Mouse (Mus musculus) C2C12 (cell line): ENCODE data around the gene Hsdl2. TPM values are rescaled to one million over a fixed set of nuclear protein-coding genes. Genes with fewer than 3 reads are reported as not detected.

Source experiments
- H3K27me3 ChIP-seq: one replicate; pipeline ENCODE4 v1.6.1; 2011; ENCODE audit not compliant: control insufficient read depth, insufficient read depth, insufficient read length
- H3K36me3 ChIP-seq: one replicate; pipeline ENCODE4 v1.6.1; 2011; ENCODE audit not compliant: control insufficient read depth, insufficient read depth
- H3K4me3 ChIP-seq: one replicate; pipeline ENCODE4 v1.5.1; 2011; ENCODE audit warnings: mild to moderate bottlenecking, control low read depth; ENCODE audit not compliant: poor library complexity, insufficient read depth, severe bottlenecking
- H3K79me2 ChIP-seq: one replicate; pipeline ENCODE4 v1.6.1; 2011; ENCODE audit not compliant: control insufficient read depth, insufficient read depth
- H3K79me3 ChIP-seq: one replicate; pipeline ENCODE4 v1.6.1; 2011; ENCODE audit warnings: low read depth, control low read depth
- H3ac ChIP-seq: one replicate; pipeline ENCODE3; 2011; ENCODE audit warnings: low read depth; ENCODE audit not compliant: control insufficient read depth, insufficient read length
- CEBPB ChIP-seq: IDR thresholded peaks from one replicate; pipeline ENCODE4 v1.6.1; 2011; ENCODE audit warnings: low read depth, mild to moderate bottlenecking, control low read depth, moderate library complexity
- CTCF ChIP-seq: IDR thresholded peaks from one replicate; pipeline ENCODE4 v1.5.1; 2011; ENCODE audit not compliant: control insufficient read depth, insufficient read depth, insufficient read length
- FOSL1 ChIP-seq: IDR thresholded peaks from one replicate; pipeline ENCODE4 v1.8.0; 2011; ENCODE audit warnings: mild to moderate bottlenecking, low read length; ENCODE audit not compliant: poor library complexity, insufficient read depth, severe bottlenecking
- MAX ChIP-seq: IDR thresholded peaks from one replicate; pipeline ENCODE4 v1.6.1; 2011; ENCODE audit warnings: mild to moderate bottlenecking, control low read depth
- MYOD1 ChIP-seq: IDR thresholded peaks from one replicate; pipeline ENCODE4 v1.6.1; 2011; ENCODE audit warnings: low read depth; ENCODE audit not compliant: control insufficient read depth, insufficient read length
- MYOG ChIP-seq: IDR thresholded peaks from one replicate; pipeline ENCODE4 v1.6.1; 2011; ENCODE audit not compliant: control insufficient read depth, insufficient read length; ENCODE audit errors: extremely low read depth
- USF1 ChIP-seq: IDR thresholded peaks from one replicate; pipeline ENCODE4 v1.6.1; 2011; ENCODE audit warnings: low read depth, mild to moderate bottlenecking, control low read depth, moderate library complexity
- polyA plus RNA-seq: library from polyadenylated mRNA; unstranded; fragments of >200 nt; fragmentation: generic; extraction: Trizol; gene quantifications from one replicate; pipeline ENCODE4 v1.2.1, GENCODE M21; 2012; ENCODE audit warnings: missing spikeins

Gene Hsdl2
- polyA plus RNA-seq, 1 experiment, result 6.3 TPM

- Histone ChIP-seq H3K79me2 (no peaks in the 10 kb centered on the region), H3K79me3 (no peaks in the 10 kb centered on the region), H3K27me3 (no peaks in the 10 kb centered on the region), H3ac (no peak overlapping the region), H3K4me3 (no peak overlapping the region), H3K36me3 (no peaks in the 10 kb centered on the region)
- TF ChIP-seq MAX (no peak), CEBPB (no peak), CTCF (no peak), MYOD1 (no peak)
These were observed 46.9 kb downstream of the Hsdl2 start for GRCm38 (mm10) chr4:59628255-59628654.

GRCm38 (mm10) chr4:59629076-59629874, 47.9 kb downstream of the Hsdl2 start:
- Histone ChIP-seq H3ac (no peak overlapping the region), H3K4me3 (no peak overlapping the region)

GRCm38 (mm10) chr4:59630122-59630521, 48.8 kb downstream of the Hsdl2 start:
- no peaks in the 10 kb centered on the region for H3K79me3 ChIP-seq
- TF ChIP-seq CTCF, result no peak
- TF ChIP-seq USF1, result no peak
- TF ChIP-seq CEBPB, result no peak
- TF ChIP-seq MYOG, result no peak
- TF ChIP-seq FOSL1, result no peak
- TF ChIP-seq MYOD1, result no peak
- TF ChIP-seq MAX, result no peak
- no peak overlapping the region for H3ac ChIP-seq
- H3K79me2 ChIP-seq, result no peaks in the 10 kb centered on the region
- H3K27me3 ChIP-seq, result no peaks in the 10 kb centered on the region
- no peak overlapping the region for H3K4me3 ChIP-seq
- H3K36me3 ChIP-seq, result no peaks in the 10 kb centered on the region

More at GRCm38 (mm10) chr4:59629076-59629874, 47.9 kb downstream of the Hsdl2 start:
- H3K36me3 ChIP-seq, result no peaks in the 10 kb centered on the region
- H3K79me3 ChIP-seq, result no peaks in the 10 kb centered on the region
- no peaks in the 10 kb centered on the region for H3K27me3 ChIP-seq
- TF ChIP-seq MYOG, result no peak
- no peak for TF ChIP-seq MAX
- no peaks in the 10 kb centered on the region for H3K79me2 ChIP-seq

- no peak for TF ChIP-seq MYOG
- TF ChIP-seq MYOD1, result no peak
- no peak for TF ChIP-seq CEBPB
- no peaks in the 10 kb centered on the region for H3K79me2 ChIP-seq
- H3ac ChIP-seq, result no peak overlapping the region
- no peaks in the 10 kb centered on the region for H3K36me3 ChIP-seq
- H3K27me3 ChIP-seq, result no peaks in the 10 kb centered on the region
- no peak overlapping the region for H3K4me3 ChIP-seq
- H3K79me3 ChIP-seq, result peaks cover 2% of the 10 kb centered on the region
These were observed 53.2 kb downstream of the Hsdl2 start for GRCm38 (mm10) chr4:59634532-59634931.

GRCm38 (mm10) chr4:59639163-59639562, 57.8 kb downstream of the Hsdl2 start:
- TF ChIP-seq CEBPB (no peak), FOSL1 (no peak), MYOD1 (no peak), MAX (no peak), USF1 (no peak), MYOG (no peak), CTCF (no peak)
- Histone ChIP-seq H3K79me3 (peaks cover 2% of the 10 kb centered on the region), H3K4me3 (no peak overlapping the region), H3K27me3 (no peaks in the 10 kb centered on the region), H3K79me2 (no peaks in the 10 kb centered on the region), H3ac (no peak overlapping the region), H3K36me3 (no peaks in the 10 kb centered on the region)

- no peaks in the 10 kb centered on the region for H3K27me3 ChIP-seq
- TF ChIP-seq MYOG (no peak), MYOD1 (no peak), CTCF (no peak), MAX (no peak), USF1 (no peak), FOSL1 (no peak), CEBPB (no peak)
- peaks cover 2% of the 10 kb centered on the region for H3K79me3 ChIP-seq
- H3K36me3 ChIP-seq, result no peaks in the 10 kb centered on the region
- H3K79me2 ChIP-seq, result no peaks in the 10 kb centered on the region
- no peak overlapping the region for H3ac ChIP-seq
- no peak overlapping the region for H3K4me3 ChIP-seq
These were observed 59.4 kb downstream of the Hsdl2 start for GRCm38 (mm10) chr4:59640720-59641119.
